Mouse (Mus musculus): ENCODE results near the gene Atp8a2.

Atp8a2 gene

GRCm38 (mm10) chr14:60152373-60152772 lies 44.6 kb downstream of the Atp8a2 start:
- DNase-seq (ENCODE audit: inconsistent ontology term), result no peak

GRCm38 (mm10) chr14:60148893-60149292 lies 48.1 kb downstream of the Atp8a2 start:
- DNase-seq (ENCODE audit: inconsistent ontology term), result no peak

DNA sequence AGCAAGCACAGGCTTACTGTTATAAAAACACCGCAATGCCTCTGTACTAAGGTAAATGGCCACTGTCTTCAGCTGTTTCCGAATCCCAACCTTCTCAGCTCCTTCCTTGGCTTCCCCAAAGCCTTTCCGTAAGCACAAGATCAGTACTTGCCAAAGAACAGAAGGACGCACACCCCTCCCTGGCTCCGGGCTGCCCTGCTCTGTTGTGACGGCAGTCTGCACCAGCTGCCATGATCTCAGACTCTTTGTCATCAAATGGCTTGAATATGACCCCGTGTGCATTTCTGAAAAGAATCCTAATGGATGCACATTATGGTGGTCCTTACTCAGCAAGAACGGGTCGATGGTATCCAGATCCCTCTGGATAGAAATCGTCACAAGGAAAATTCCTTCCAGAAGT lies 53.7 kb downstream of the Atp8a2 start:
- no peak for DNase-seq (ENCODE audit: inconsistent ontology term)

DNA sequence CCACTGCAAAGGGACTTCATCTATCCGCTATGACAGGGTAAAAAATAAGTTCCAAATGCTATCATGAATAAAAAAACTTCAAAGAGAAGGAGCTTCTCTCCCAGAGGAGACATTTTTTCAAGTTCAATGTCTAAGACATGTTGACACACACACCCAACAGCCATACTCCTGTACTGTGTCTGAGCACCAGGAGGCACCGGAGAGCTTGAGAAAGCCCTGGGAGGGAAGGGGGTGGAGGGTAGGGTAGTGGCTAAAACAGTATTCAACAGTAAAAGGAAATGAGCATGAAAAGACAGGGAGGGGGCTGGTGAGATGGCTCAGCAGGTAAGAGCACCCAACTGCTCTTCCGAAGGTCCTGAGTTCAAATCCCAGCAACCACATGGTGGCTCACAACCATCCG lies 58.6 kb downstream of the Atp8a2 start:
- no peak for DNase-seq (ENCODE audit: inconsistent ontology term)

DNA sequence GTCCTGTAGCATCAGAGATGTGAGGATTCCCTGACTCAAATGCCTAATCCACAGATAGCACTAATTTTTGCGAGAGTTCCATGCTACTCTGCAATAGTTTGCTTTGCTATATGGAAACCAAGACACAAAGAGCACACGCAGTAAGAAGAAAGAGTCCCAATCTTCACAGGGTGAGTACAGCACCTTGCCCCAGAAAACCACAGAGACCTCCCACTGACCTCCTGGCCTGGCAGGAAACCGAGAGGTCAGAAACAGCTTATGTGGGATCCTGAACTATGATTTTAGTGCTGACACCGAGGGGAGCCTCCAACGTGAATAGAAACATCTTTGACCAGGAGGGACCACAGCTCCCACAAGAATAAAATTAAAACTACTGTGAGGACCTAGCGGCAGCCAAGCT lies 59.2 kb downstream of the Atp8a2 start:
- DNase-seq (ENCODE audit: inconsistent ontology term), result no peak

DNA sequence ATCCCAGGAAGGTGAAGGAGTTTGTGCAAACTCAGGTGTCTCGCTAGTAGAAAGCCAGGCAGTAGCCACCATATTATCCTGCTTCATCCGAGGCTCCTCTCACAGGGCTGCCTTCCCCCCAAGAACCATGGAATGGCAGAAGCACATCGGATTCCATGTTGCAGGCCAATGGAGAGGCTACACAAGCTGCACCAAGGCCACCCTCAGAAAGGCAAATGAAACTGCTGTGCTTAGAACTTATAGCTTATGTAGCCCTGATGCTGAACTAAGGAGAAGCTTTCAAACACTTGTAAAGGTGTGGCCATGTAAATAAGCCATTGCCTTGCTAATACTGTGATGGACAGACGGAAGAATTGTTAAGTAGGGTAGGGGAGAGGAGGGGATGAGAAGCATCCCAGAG lies 61.2 kb downstream of the Atp8a2 start:
- no peak for DNase-seq (ENCODE audit: inconsistent ontology term)

GRCm38 (mm10) chr14:60134720-60135119 lies 62.3 kb downstream of the Atp8a2 start:
- DNase-seq (ENCODE audit: inconsistent ontology term), result no peak

DNA sequence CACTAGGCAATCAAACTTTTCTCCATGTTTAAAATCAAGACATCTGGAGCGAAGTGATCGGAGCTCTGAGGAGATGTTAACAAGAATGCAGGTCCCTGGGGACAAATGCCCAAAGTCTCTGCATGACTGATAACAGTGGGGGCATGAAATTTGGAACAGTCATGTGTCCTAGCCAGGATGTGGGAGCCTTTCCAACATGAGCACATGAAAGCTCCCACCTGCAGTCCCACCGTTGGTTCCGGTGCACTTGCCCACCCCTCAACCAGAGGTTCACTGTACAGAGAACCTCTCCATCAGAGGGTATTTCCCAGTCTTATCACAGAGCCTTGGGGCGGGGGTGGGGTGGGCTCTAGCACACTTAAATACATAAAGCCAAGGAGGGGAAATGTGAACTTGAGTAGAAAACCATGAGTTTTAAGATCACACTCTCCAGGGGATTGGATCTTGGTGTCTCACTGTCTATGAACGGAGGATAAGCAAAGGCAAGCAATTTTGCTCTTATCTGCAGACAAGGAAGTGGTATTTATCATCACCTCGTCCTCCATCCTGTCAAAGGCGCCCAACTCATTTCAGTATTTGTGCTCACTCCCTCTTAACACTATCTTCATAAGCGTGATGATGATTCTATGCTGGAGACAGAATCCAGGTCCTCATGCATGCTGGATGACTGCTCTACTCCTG lies 65.6 kb downstream of the Atp8a2 start:
- DNase-seq (ENCODE audit: inconsistent ontology term), result no peak

DNA sequence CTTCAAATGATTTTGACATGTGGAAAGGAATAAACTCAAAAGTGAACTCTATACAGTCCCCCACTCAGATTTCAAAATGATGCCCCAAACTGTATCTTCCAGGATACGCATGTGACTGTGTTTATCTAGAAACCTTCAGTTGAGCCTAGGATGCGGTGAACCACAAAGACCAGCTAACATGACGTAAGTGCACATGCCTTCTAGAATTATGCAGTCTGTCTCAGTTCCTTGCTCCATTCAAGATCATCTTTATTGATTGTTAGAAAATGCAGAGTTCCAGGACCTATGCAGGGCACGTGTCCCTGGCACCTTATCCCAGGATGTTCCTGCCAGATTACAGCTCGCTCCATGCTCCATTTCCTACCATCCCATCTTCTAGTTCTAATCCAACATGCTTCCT lies 67.4 kb downstream of the Atp8a2 start:
- DNase-seq (ENCODE audit: inconsistent ontology term), result no peak

GRCm38 (mm10) chr14:60125202-60125601 lies 71.8 kb downstream of the Atp8a2 start:
- no peak for DNase-seq (ENCODE audit: inconsistent ontology term)

DNA sequence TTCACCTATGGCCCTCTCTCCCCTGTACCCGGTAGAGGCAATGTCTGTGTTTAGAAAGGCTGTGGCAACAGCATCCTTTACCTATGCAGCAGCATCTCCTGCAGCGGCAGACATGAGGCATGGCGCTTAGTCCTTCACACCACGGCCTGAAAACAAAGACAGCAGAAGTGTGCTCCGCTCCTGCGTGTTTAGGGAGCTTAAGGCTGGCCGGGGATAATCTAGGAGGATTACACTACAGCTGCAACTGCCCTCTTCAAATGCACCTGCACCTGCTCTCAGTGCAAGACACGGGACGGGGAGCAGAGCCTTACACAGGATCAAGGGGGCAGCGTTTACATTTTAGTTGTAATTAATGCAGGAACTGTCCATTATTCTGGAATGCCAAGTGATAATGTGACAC lies 75.4 kb downstream of the Atp8a2 start:
- DNase-seq (ENCODE audit: inconsistent ontology term), result no peak

GRCm38 (mm10) chr14:60117792-60118585 lies 79.0 kb downstream of the Atp8a2 start:
- DNase-seq (ENCODE audit: inconsistent ontology term), result no peak

DNA sequence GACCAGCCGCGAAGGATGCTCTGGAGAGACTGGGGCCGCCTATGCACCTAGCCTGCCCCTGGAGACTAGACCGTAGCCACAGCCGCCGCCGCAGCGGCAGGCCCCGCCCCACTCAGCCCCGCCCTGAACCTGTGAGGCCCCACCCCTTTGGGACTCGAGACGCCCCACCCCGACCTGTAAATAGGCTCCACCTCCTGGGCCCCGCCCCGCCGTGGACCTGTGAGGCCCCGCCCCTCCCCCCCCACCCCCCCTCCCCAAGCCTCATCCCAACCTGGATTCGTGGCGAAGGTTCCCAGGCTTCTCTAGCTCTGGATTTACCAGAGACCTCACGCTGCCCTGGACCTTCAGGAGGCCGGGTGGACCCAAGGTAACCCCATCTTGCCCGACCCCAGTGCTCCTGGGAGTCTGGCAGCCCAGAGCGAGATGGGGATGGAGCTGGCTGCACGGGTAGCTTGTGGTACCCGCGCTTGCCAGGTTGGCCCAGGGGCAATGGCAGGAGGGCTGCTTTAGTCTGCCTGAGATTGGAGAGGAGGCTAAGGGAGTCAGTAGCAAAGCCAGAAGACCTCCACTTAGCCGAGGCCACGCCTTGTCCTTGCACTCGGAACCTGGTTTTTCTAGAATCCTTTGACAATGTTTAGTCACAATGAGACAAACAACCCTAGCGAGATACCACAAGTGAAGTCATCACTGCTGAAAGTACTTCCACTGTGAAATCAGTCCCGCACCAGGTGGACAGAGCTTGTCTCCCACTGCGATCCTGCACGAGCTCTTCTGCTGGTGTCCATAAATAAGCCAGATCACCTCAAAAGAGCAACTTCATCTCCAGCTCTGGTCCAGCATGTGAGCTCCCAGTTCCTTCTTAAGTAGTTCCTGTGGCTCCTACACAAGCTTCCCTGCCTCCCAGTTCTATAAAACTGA lies 109.9 kb downstream of the Atp8a2 start:
- peak; percentile 64 for DNase-seq (ENCODE audit: inconsistent ontology term)

DNA sequence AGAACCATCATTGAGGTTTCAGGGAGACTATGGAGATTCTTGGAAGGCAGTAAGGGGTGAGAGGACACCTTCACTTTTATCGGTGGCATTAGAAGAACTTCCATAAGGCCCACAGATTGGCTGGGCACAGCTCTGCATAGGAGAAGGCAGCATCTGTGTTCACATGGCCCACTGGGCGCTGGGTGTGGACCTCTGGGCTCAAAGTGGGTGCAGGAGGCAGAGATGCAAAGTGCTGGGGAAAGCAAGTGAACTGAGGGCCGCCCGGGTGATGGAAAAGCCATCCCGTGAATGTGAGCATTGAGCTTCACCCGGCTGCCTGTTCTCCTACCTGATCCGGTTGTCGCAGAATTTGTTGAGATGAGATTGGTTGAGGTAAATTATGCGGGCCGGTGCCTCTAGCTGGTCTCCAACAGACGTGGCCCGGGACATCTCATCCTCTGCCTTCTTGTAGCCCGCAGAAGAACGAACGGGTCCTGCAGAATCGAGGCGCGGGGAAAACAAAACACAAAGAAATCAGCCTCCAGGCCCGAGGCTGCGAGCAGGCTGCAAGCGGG lies 110.6 kb downstream of the Atp8a2 start:
- peak; percentile 3 for DNase-seq (ENCODE audit: inconsistent ontology term)

GRCm38 (mm10) chr14:60082771-60083170 lies 114.2 kb downstream of the Atp8a2 start:
- no peak for DNase-seq (ENCODE audit: inconsistent ontology term)

DNA sequence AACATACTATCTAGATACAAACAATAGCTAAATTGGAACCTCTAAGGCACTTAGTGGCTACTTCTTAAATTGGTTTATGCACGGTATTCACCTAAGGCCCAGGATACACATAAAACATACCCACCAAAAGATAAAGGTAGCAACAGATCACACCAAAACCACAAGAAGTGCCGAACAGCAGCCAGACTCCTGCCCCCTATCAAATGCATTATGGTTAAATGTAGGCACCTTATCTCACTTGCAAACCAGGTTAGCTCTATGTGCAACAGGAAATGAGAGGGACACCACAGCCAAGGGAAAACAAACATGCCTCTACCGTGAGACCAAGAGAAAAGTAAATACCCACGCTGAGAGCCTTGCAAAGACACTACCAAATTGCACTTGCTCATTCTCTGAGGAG lies 124.5 kb downstream of the Atp8a2 start:
- no peak for DNase-seq (ENCODE audit: inconsistent ontology term)

DNA sequence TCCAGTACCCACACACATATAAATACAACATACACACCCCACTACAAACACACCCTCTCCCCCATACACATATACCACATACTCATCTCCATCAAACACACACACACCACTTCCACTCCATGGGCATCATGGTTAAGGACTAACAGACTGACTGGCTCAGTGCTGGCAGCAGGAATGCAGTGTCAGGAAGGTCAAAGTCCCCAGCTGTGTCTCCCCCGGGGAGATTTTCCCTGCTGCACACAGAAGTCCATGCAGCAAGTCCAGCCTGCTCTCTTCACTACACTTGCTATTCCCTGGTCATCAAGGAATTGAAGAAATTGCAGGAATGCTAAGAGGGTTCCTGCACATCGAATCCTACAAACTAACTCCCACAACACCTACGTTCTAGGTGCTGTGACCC lies 131.8 kb downstream of the Atp8a2 start:
- DNase-seq (ENCODE audit: inconsistent ontology term), result no peak

DNA sequence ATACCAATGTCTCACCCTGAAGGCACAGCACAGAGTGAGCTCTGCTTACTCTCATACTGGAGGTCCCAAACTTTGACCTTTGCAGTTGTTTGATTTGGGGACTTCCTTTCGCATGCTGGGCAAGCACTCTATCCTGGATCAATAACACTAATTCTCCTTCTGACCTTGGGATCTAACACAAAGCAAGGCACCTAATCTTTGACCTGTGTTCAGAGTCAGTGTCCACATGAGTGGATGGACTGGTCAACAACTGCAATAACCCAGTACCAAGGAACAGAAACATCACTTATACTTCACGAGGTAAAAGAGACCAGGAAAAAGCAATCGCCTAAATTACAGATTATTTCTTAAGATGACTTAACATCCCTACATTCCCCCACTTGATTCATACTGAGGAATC lies 136.0 kb downstream of the Atp8a2 start:
- DNase-seq (ENCODE audit: inconsistent ontology term), result no peak

DNA sequence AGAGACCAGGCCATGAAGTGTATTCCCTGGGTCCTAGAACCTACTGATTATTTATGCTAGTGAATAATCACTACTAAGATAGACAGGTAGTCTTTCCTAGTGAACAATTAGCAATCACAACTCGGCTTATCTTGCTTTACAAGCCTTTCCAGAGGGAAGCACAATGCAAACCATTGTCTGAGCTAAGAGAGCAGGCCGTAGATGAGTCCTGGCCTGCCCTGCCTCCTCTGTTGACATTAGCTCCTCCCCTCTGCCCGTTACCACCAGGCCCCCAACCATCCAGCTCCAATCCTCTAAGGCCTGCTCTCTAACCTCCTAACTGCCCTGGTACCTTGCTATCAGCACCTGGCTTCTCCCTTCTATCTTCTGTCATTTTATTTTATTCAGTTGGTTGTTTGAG lies 138.1 kb downstream of the Atp8a2 start:
- DNase-seq (ENCODE audit: inconsistent ontology term), result no peak

GRCm38 (mm10) chr14:60055231-60055630 lies 141.7 kb downstream of the Atp8a2 start:
- DNase-seq (ENCODE audit: inconsistent ontology term), result no peak

- no peak for DNase-seq (ENCODE audit: inconsistent ontology term)
These were observed 166.3 kb downstream of the Atp8a2 start for GRCm38 (mm10) chr14:60030666-60031065.

- no peak for DNase-seq (ENCODE audit: inconsistent ontology term)
These were observed 169.8 kb downstream of the Atp8a2 start for GRCm38 (mm10) chr14:60027139-60027538.

Measured in Muller cell, postnatal 12 days (primary cell).